Mouse (Mus musculus): ENCODE data around the gene Bean1.

GRCm38 (mm10) chr8:104199802-104200201 lies 29.6 kb downstream of the Bean1 start:
- TF ChIP-seq POLR2A (IDR thresholded peaks at IDR 0.05; ENCODE audit: insufficient read depth, low read depth, low read length) = no peak
- no peak for TF ChIP-seq CTCF (IDR thresholded peaks at IDR 0.05; ENCODE audit: insufficient read depth, low read depth, low read length)
